Mouse (Mus musculus): Measurements from ENCODE around the gene Macrod2.

The Macrod2 gene

DNA sequence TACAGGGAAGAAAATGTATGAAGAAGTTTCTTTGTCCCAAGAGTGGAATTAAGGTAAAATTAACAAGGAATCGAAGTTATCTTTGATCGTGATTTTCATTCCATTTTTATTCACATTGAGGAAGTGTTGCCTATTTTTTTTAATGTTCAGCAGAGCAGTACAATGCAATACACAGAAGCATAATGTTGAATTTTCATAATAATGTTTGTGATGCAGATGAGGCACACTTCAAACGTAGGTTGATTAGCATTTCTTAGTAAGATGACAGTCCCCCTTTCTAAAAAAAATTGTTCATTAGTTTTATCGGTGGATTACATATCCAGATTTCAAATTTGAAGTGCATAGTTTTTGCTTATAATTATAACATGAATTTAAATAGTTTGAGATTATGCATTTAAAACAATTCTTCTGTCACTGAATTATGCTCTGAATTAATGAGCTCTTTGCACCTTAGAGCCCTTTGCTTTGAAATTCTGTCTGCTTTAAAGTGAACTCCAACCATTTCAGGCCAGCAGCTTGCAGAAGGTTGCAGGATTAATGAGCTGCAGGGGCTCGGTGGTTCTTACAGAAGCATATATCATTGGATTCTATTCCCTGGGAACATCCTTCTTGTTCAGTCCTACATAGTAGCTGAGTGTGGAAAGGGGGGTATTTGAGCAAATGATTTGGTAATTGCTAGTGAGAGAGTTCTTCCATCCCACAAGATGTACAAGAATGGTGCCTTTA is 787.1 kb downstream of the Macrod2 start:
- no peak for TF ChIP-seq GATA4 (IDR thresholded peaks at IDR 0.05; ENCODE audit: insufficient replicate concordance, low read length)

DNA sequence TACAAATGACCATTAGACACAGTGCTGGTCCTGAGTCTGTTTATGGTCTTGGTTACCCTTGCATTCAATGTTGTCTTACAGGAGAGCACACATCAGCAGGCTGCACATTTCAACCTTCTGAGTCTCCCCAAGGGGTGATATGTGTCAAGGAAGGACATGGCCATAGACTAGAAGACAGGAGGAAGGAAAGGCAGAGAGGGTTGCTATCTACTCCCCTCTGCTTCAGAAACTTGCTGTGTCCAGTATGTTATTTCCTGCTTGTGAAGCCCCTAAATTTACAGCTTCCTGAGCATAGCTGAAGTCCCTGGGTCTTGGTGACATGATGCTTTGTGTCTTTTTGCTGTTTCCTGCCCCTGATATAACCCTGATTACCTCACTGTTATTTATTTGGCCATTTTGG is 799.4 kb downstream of the Macrod2 start:
- peak; percentile 63; the same call in 1 of the 2 replicates for TF ChIP-seq GATA4 (IDR thresholded peaks at IDR 0.05; ENCODE audit: insufficient replicate concordance, low read length)

GRCm38 (mm10) chr2:141200481-141200880 is 805.4 kb downstream of the Macrod2 start:
- TF ChIP-seq GATA4 (IDR thresholded peaks at IDR 0.05; ENCODE audit: insufficient replicate concordance, low read length): no peak

- no peak for TF ChIP-seq GATA4 (IDR thresholded peaks at IDR 0.05; ENCODE audit: insufficient replicate concordance, low read length)
These were observed 806.4 kb downstream of the Macrod2 start for GRCm38 (mm10) chr2:141201303-141202014.

GRCm38 (mm10) chr2:141202015-141202364 is 806.9 kb downstream of the Macrod2 start:
- no peak for TF ChIP-seq GATA4 (IDR thresholded peaks at IDR 0.05; ENCODE audit: insufficient replicate concordance, low read length)

DNA sequence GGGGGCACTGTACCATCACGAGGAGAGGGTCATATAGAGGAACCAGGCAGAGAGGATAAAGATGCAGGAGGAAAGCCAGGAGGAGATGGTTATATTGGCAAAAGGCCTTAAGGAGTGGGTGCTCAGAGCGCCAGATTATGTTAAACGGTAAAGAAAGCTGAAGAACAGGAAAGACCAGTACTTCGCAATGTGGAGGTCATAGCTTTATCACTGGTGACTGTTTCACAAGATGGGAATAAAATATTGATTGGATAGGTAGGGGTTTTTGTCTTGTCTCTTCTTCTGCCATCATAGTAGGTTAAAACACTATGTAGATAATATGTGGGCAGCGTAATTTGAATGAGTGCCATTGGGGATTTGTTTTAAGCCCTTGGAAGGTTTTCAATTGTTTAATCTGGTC is 816.2 kb downstream of the Macrod2 start:
- no peak for TF ChIP-seq GATA4 (IDR thresholded peaks at IDR 0.05; ENCODE audit: insufficient replicate concordance, low read length)

DNA sequence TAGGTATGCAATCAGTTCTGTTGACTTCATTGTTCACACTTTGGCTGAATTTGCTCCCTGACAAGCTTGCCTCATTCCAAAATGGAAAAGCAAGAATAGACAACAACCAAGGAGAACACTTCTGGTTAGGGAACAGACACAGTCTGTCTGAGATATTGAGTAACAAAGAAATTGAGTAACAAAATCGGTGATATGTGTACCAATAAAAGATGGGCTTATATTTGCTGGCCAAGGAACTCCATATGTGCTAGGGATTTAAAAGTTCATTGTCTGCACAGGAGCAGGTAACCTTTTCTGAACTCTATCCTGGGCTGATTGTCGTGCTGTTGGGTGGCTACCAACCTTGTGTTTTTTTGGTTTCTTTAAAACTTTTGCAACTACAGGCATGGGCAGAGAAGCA is 817.2 kb downstream of the Macrod2 start:
- no peak for TF ChIP-seq GATA4 (IDR thresholded peaks at IDR 0.05; ENCODE audit: insufficient replicate concordance, low read length)

- no peak for TF ChIP-seq GATA4 (IDR thresholded peaks at IDR 0.05; ENCODE audit: insufficient replicate concordance, low read length)
These were observed 822.4 kb downstream of the Macrod2 start for GRCm38 (mm10) chr2:141217490-141217889.

DNA sequence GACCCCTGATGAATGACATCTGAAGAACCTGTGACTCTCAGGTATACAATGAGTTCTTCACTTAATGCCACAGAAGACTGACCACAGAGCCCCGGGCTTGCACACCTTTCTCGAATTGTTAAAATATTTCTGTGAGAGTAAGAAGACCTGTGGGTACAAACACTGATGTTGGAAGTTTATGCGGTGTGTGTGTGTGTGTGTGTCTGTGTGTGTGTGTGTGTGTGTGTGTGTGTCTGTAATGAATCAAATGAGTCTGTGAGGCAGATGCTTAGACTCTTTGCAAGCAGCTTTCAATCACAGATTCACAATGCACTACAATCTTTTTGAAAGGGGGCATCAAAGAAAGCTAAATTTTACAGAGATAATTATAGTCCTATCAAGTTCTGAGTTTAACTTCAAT is 822.8 kb downstream of the Macrod2 start:
- no peak for TF ChIP-seq GATA4 (IDR thresholded peaks at IDR 0.05; ENCODE audit: insufficient replicate concordance, low read length)

DNA sequence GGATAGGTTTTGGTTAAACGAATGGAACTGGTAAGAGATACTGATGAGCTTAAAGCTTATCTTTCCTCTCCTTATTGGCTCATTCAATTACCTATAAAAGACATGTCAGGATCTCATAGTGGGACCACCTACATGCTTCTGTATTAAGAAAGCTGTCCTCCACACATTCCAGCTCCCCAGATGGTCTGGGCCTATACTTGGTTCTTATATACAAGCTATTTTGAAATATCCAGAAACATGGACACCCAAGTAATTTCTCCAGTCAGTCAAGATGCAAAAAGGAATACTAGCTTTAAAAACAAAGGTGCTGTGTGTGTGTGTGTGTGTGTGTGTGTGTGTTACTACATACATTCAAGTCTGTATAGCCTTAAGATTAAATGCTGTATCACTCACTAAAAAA is 833.7 kb downstream of the Macrod2 start:
- no peak for TF ChIP-seq GATA4 (IDR thresholded peaks at IDR 0.05; ENCODE audit: insufficient replicate concordance, low read length)

GRCm38 (mm10) chr2:141229820-141230219 is 834.7 kb downstream of the Macrod2 start:
- no peak for TF ChIP-seq GATA4 (IDR thresholded peaks at IDR 0.05; ENCODE audit: insufficient replicate concordance, low read length)

- TF ChIP-seq GATA4 (IDR thresholded peaks at IDR 0.05; ENCODE audit: insufficient replicate concordance, low read length): no peak
These were observed 836.0 kb downstream of the Macrod2 start for GRCm38 (mm10) chr2:141231011-141231668.

DNA sequence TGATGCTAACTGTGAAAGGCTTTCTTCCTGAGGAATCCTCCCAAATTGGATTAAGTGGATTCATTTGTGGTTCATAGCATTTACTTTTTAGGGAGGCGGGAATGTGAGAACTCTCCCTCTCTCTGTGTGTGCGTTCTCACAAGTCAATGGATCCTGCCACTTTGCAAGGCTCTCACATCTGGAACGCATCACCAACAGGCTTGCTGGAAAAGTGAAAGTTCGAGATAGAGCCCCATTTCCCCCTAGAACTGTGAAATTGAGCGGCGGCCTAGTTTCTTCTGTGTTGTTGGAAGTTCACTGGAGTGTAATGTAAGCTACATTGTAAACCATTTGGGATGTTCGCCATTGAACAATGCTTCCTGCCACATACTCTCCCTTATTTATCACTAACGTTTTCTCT is 839.2 kb downstream of the Macrod2 start:
- no peak for TF ChIP-seq GATA4 (IDR thresholded peaks at IDR 0.05; ENCODE audit: insufficient replicate concordance, low read length)

DNA sequence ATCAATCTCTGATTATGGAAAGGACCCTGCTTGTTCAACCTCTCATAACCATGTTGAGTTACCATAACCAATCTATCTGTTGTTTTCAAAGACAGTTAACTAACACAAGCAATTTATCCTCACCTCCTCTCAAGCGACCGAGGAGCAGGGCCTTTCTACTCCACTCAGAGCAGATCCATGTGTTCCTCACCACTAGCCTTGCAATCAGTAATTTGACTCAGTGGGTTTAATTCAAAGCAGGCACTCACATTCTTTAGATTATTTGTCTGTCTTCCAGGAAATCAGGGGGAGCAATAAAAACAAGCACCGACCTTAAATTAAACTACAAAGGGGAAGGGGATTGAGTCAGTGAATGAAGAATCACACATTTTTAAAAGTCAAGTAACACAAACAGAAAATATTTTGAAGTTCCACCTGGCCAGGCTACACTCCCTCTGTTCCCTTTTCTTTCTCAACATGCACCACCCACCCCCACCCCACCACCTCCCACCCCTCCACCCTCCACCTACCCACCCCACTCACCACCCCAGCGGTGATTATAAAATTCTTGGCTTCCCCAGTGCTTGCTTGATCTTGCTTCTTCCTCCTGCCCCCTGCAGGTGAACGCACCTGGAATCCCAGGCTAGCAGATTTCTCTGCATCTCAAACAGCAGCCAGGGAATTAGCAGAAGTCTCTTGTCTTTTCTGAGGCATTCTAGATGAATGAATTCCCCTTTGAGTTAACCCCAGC is 839.8 kb downstream of the Macrod2 start:
- no peak for TF ChIP-seq GATA4 (IDR thresholded peaks at IDR 0.05; ENCODE audit: insufficient replicate concordance, low read length)

- no peak for TF ChIP-seq GATA4 (IDR thresholded peaks at IDR 0.05; ENCODE audit: insufficient replicate concordance, low read length)
These were observed 852.6 kb downstream of the Macrod2 start for GRCm38 (mm10) chr2:141247680-141248079.

Data from liver, adult (tissue).